Mouse (Mus musculus): Measurements from ENCODE around the gene Itga9.
A peak's percentile ranks its signal among the peaks of the same experiment; 100 is the strongest.

Itga9 gene

GRCm38 (mm10) chr9:118885785-118886184 lies 279.3 kb downstream of the Itga9 start:
- DNase-seq = peak; percentile 48

GRCm38 (mm10) chr9:118887201-118887600 lies 280.7 kb downstream of the Itga9 start:
- DNase-seq = no peak

- DNase-seq = no peak
Observed at GRCm38 (mm10) chr9:118887734-118888133, 281.2 kb downstream of the Itga9 start.

DNA sequence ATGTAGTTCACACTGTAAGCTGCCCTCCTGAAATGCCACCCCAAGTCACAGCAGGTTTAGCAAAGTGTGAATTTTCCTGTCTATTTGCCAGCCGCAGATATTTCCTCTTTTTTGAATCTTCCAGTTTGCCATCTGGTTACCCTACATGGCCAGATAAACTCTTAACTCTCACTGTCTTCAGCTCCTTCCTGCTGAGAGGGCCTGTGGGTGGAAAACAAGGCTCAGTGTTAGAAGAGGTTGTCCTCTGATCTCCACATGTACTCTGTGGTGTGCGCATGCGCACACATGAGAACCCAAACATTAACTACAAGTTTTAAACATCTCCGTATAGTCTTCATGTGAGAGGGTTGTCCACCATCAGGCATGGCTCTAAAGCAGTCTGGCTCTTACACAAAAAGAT lies 283.7 kb downstream of the Itga9 start:
- DNase-seq = no peak

DNA sequence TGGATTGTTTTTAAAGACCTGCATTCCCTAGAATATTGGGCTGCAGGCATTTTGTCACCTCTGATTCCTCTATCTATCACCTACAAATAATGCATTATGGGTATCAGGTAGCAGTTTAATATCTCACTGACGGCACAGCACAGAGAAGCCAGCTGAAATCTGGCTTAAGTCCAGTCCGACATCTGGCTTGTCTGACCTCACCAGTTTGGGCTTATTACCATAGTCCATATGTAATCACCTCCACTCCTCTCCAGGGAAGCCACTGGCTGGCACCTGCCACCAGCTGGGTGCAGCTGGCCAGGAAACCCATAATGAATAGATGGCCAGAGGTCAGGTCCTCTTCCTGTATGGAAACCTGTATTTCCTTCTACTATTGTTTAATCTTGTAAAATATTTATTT lies 284.2 kb downstream of the Itga9 start:
- DNase-seq = no peak

- no peak for DNase-seq
Observed at GRCm38 (mm10) chr9:118891068-118891467, 284.6 kb downstream of the Itga9 start.

GRCm38 (mm10) chr9:118891593-118891992 lies 285.1 kb downstream of the Itga9 start:
- no peak for DNase-seq

DNA sequence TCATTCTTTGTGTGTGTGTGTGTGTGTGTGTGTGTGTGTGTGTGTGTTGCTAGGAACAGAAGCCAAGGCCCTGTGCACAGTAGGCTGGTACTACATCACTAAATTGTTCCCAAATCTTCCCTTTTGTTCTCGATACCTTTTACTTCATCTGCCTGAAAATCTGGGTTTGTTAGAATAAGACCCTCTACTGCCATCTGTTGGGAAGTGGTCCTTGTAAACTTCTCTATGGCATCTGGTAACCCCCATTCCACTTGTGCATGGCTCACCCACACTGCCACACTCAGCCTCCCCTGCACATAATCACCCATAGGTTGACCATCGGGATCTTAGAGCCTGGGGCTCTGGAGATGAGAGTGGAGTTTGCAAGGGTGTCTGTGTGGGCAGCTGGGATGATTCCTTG lies 288.6 kb downstream of the Itga9 start:
- DNase-seq = no peak

DNA sequence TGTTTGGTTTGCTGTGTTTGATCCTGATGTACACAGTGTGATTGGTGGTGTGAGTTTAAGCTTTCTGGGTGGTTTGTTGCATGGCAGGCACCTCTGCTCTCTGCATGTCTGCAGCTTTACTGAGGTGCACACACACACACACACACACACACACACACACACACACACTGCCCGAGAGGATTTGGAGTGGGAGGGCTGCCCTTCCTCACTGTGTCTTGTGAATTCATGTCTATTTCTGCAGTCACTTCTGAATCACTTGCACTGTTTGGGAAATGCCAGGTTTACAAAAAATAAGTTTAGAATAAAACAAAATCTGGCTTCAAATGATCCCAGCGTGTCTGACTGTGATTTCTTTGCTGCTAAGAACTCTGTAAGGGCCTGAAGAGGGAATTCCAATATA lies 294.2 kb downstream of the Itga9 start:
- no peak for DNase-seq

DNA sequence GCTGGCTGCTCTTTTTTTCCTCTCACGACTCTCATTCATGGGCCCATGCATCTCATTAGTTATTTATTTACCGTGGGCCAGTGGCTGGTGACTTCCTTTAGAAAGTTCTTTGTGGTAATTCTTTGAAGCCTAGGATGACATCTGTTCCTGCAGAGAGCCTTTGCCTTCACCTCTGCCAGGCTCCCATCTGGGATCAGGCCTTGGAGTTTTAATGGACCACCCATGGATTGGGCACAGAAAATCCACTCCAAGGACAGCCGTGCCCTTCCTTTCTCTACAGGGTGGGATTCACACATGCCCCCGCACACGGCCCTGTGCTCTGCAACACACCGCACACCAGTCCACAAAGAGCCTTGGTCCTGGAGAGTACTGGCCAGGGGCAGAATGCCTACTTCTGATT lies 295.4 kb downstream of the Itga9 start:
- no peak for DNase-seq

GRCm38 (mm10) chr9:118907934-118908620 lies 301.6 kb downstream of the Itga9 start:
- peak; percentile 87 for DNase-seq

DNA sequence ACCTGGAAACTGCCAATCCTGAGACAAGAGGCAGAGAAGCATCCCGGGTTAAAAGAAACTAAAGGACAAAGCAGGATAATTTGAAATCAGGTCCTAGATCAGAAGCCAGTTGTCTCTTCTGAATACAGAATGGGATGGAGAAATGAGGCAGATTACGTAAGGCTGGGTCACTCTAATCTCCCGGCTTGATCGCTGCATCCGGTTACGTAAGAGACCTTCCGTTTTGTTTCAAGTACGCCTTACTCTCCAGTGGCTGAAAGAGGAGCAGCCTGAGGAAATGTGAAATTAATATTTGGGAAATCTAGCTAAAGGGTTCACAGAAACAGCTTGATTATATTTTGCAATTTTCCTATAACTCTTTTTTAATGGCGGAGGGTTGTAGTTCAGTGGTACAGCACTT lies 306.6 kb downstream of the Itga9 start:
- DNase-seq = peak; percentile 40

GRCm38 (mm10) chr9:118913613-118914012 lies 307.1 kb downstream of the Itga9 start:
- DNase-seq = no peak

DNA sequence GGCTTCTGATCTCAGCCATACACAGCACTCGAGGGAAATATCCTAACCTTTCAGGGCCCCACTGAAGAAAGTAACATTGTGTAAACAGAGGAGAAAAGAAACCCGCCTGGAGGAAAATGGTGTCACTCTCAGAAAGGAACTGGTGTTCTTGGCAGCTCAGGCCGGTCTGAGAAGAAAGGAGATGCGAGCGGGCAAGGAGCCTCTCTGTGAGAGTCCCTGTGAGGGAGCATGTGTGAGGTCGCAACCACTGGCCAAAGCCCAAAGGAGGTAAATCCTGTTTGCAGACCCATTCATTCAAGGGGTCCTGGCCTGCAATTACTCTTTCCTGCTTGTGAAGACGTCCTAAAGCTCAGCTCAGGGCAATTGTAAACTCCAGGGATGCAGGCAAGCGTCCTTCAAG lies 308.1 kb downstream of the Itga9 start:
- DNase-seq = no peak

- peak; percentile 51 for DNase-seq
Observed at GRCm38 (mm10) chr9:118915290-118915689, 308.8 kb downstream of the Itga9 start.

- no peak for DNase-seq
Observed at GRCm38 (mm10) chr9:118919672-118920186, 313.2 kb downstream of the Itga9 start.

DNA sequence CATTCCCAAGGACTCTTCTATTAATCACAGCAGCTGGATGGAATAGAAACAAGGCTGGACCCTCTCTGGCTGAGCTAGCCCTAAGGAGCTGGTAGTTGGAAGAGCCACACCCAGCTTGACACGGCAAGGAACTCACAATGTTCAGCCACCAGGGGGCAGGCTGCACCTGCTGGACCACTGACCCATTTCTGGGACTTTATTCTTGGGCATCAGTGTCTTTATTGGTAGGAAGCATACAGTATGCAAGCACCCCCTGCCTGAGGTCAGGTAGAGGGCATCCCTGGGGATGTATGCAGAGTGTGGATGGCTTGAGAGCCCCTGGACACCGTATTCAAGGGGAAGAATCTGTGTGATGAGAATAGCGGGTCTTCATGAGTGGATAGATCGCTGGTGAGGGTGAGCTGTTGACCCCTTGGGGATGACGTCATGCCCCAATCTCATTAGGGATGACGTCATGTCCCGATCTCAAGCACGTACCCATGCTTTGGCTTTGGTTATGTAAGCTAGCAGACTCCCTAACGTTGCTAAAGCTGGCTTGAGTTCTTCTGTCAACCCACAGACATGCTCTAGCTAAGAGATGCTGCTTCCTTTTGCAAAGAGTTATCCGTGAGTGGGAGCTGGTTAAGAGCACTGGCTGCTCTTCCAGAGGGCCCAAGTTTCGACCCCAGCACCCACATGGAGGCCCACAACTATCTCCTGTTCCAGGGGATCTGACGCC lies 314.5 kb downstream of the Itga9 start:
- DNase-seq = peak; percentile 90

DNA sequence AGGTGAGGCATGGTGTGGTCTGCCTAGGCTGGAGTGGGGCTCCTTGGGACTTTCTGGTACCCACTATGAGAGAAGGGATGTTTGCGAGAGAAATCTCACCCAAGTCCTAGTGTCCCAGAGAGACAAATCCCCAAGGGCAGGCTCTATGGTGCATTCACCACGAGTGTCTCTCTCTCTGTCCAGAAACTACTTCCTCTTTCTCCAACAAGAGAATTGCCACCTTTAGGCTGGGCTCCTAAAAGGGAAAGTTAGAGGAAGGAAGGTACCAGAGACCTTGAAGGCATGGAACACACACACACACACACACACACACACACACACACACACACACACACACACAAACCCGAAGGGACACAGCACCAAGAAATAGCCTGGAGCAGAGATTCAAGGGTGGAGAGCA lies 315.4 kb downstream of the Itga9 start:
- DNase-seq = no peak

- DNase-seq = no peak
Observed at GRCm38 (mm10) chr9:118924554-118925085, 318.1 kb downstream of the Itga9 start.

GRCm38 (mm10) chr9:118925286-118926110 lies 319.0 kb downstream of the Itga9 start:
- peak; percentile 98 for DNase-seq

- DNase-seq = peak; percentile 58
Observed at GRCm38 (mm10) chr9:118926111-118926650, 319.7 kb downstream of the Itga9 start, which contains the start of gene Ctdspl. Gene Ctdspl, plus strand, starts transcription at chr9:118926453.

DNA sequence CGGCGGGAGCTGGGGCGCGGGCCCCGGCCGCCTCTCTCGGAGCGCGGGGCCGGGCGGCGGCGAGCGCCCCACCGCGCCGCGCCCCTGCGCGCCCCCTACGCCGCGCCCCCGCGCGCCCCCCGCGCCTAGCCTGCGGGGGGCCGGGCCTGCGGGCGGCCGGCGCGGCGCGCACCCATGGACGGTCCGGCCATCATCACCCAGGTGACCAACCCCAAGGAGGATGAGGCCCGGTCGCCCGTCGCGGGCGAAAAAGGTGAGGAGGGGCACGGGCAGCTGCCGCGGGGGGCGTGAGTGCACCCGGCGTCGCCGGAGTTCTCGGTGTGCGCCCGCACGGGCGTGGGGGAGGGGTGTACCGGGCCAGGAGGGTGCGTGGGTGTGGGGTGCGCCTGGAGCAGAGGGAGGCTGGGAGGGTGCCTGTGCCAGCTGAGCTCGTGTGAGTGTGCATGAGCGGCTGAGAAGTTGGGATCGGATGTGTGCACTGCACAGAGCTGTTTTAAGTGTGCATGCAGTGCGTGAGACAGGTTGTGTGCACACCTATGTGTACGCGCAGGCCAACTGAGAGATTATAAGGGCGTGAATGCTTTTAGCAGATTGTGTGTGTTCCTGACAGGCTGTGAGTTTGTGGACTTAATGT lies 320.3 kb downstream of the Itga9 start:
- peak; percentile 57 for DNase-seq
